Mouse (Mus musculus) lung, postnatal 0 days (tissue): ENCODE measurements at regions not wholly inside any gene's neighbourhood (a gene's known extent, or its start where the extent isn't known, plus 50 kb on each side); places are given as distances from the start of the nearest gene placed in this dataset.
A peak's percentile ranks its signal among the peaks of the same experiment; 100 is the strongest.

ENCODE experiments used
- ATAC-seq: fragments of 200-750 bp; cut with Nextera tagmentation; 2 replicates; pipeline ENCODE4 v1.8.0; 2017; ENCODE audit warnings: moderate library complexity
- DNase-seq: peaks from one replicate; pipeline ENCODE4 v3.0.0-alpha.2; 2016; ENCODE audit warnings: low spot score
- H3K27ac ChIP-seq: fragments of 300-500 bp; sonication (generic); 2 replicates; pipeline ENCODE4 v1.5.1; 2014; ENCODE audit warnings: antibody characterized with exemption, mild to moderate bottlenecking, low read length, mixed read lengths
- H3K27me3 ChIP-seq: fragments of 300-500 bp; sonication (generic); replicated peaks from 2 replicates; pipeline ENCODE4 v1.6.1; 2014; ENCODE audit warnings: low read length, mixed read lengths; ENCODE audit not compliant: insufficient read depth
- H3K36me3 ChIP-seq: fragments of 300-500 bp; sonication (generic); 2 replicates; pipeline ENCODE4 v1.6.1; 2014; ENCODE audit warnings: low read length, mixed read lengths; ENCODE audit not compliant: insufficient read depth
- H3K4me1 ChIP-seq: fragments of 300-500 bp; sonication (generic); 2 replicates; pipeline ENCODE4 v1.6.1; 2014; ENCODE audit warnings: antibody characterized with exemption, low read depth, low read length, mixed read lengths; ENCODE audit not compliant: insufficient read depth
- H3K4me2 ChIP-seq: fragments of 300-500 bp; sonication (generic); replicated peaks from 2 replicates; pipeline ENCODE4 v1.6.1; 2014; ENCODE audit warnings: low read depth, mild to moderate bottlenecking, low read length, moderate library complexity, mixed read lengths
- H3K4me3 ChIP-seq: fragments of 300-500 bp; sonication (generic); 2 replicates; pipeline ENCODE4 v1.5.1; 2014; ENCODE audit warnings: low read depth, low read length
- H3K9ac ChIP-seq: fragments of 300-500 bp; sonication (generic); replicated peaks from 2 replicates; pipeline ENCODE4 v1.6.1; 2014; ENCODE audit warnings: low read depth, mild to moderate bottlenecking
- H3K9me3 ChIP-seq: fragments of 300-500 bp; sonication (generic); 2 replicates; pipeline ENCODE4 v1.6.1; 2016; ENCODE audit warnings: low read length, mixed read lengths
- CTCF ChIP-seq: IDR thresholded peaks from 2 replicates; pipeline ENCODE4 v1.5.1; 2016; ENCODE audit warnings: antibody characterized with exemption, mild to moderate bottlenecking
- EP300 ChIP-seq: IDR thresholded peaks from 2 replicates; pipeline ENCODE4 v1.6.1; 2016; ENCODE audit warnings: antibody characterized with exemption, mild to moderate bottlenecking, control low read depth
- WGBS: fragments of 180-500 bp; shearing (Covaris S2); extraction: QIAGEN DNeasy Blood & Tissue Kit; methylation state at CpG from one replicate; pipeline ENCODE4 v1.1.7; 2014; 5-methylcytosine and 5-hydroxymethylcytosine counted together

DNA sequence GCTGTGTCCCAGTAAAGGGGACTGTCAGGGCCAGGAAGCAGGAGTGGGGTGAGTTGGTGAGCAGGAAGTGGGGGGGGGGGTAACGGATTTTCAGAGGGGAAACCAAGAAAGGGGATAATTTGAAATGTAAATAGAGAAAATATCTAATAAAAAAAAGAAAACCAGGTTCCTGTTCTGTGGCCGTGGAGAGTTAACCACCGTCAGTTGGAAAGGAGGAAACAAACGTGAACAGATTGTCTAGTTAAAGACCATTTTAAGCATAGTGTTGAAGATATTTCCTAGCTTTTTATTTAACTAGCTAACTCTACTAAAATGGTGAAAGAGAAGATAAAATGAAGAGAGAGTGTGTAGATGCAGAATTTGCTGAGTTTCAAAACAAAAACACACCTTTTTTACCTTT is 254.7 kb downstream of the Gpd2 start:
- TF ChIP-seq CTCF (no peak), EP300 (no peak)
- no peaks in the 10 kb centered on the region for H3K9me3 ChIP-seq
- no peaks in the 10 kb centered on the region for H3K36me3 ChIP-seq
- H3K27me3 ChIP-seq: no peaks in the 10 kb centered on the region
- H3K4me2 ChIP-seq: no peak overlapping the region
- no peaks in the 10 kb centered on the region for H3K4me1 ChIP-seq
- no peak for ATAC-seq
- H3K27ac ChIP-seq: no peak overlapping the region
- H3K9ac ChIP-seq: no peak overlapping the region
- WGBS: 60% methylated on average over 4 of the region's 4 CpGs
- no peak overlapping the region for H3K4me3 ChIP-seq
- no peak for DNase-seq

- WGBS: 70% methylated on average over 6 of the region's 6 CpGs
- H3K27me3 ChIP-seq: no peaks in the 10 kb centered on the region
- H3K4me1 ChIP-seq: no peaks in the 10 kb centered on the region
- no peak overlapping the region for H3K27ac ChIP-seq
- H3K36me3 ChIP-seq: no peaks in the 10 kb centered on the region
- no peak overlapping the region for H3K9ac ChIP-seq
- no peaks in the 10 kb centered on the region for H3K9me3 ChIP-seq
- DNase-seq: no peak
- TF ChIP-seq CTCF: no peak
- TF ChIP-seq EP300: no peak
- no peak overlapping the region for H3K4me3 ChIP-seq
- H3K4me2 ChIP-seq: no peak overlapping the region
- ATAC-seq: no peak
Measured at GRCm38 (mm10) chr2:57492914-57493621, 255.6 kb downstream of the Gpd2 start.

- ATAC-seq: no peak
- H3K27ac ChIP-seq: no peak overlapping the region
Measured at GRCm38 (mm10) chr2:57496315-57496954, 259.0 kb downstream of the Gpd2 start.

GRCm38 (mm10) chr2:57497933-57498332 is 260.5 kb downstream of the Gpd2 start:
- Histone ChIP-seq H3K4me1 (no peaks in the 10 kb centered on the region), H3K4me2 (no peak overlapping the region), H3K27me3 (no peaks in the 10 kb centered on the region), H3K36me3 (no peaks in the 10 kb centered on the region), H3K9ac (no peak overlapping the region), H3K9me3 (no peaks in the 10 kb centered on the region), H3K4me3 (no peak overlapping the region), H3K27ac (no peak overlapping the region)
- WGBS: 39% methylated on average over 1 of the region's 1 CpGs
- DNase-seq (no peak), ATAC-seq (no peak)
- TF ChIP-seq CTCF: no peak
- TF ChIP-seq EP300: no peak

More at GRCm38 (mm10) chr2:57496315-57496954, 259.0 kb downstream of the Gpd2 start:
- Histone ChIP-seq H3K4me3 (no peak overlapping the region), H3K27me3 (no peaks in the 10 kb centered on the region), H3K9ac (no peak overlapping the region), H3K36me3 (no peaks in the 10 kb centered on the region), H3K4me2 (no peak overlapping the region), H3K4me1 (no peaks in the 10 kb centered on the region), H3K9me3 (no peaks in the 10 kb centered on the region)
- no peak for DNase-seq
- 31% methylated on average over 2 of the region's 2 CpGs for WGBS
- TF ChIP-seq CTCF (no peak), EP300 (no peak)

GRCm38 (mm10) chr2:57504678-57505077 is 267.2 kb downstream of the Gpd2 start:
- Histone ChIP-seq H3K9ac (no peak overlapping the region), H3K36me3 (no peaks in the 10 kb centered on the region), H3K4me3 (no peak overlapping the region), H3K27ac (no peak overlapping the region), H3K4me1 (no peaks in the 10 kb centered on the region), H3K4me2 (no peak overlapping the region), H3K9me3 (no peaks in the 10 kb centered on the region), H3K27me3 (no peaks in the 10 kb centered on the region)
- peak; percentile 43 for DNase-seq
- WGBS: 40% methylated on average over 2 of the region's 2 CpGs
- TF ChIP-seq CTCF: no peak
- no peak for TF ChIP-seq EP300
- ATAC-seq: no peak

GRCm38 (mm10) chr2:57522465-57522864 is 285.0 kb downstream of the Gpd2 start:
- no peak for ATAC-seq
- Histone ChIP-seq H3K27ac (no peak overlapping the region), H3K27me3 (no peaks in the 10 kb centered on the region), H3K4me2 (no peak overlapping the region), H3K4me1 (no peaks in the 10 kb centered on the region), H3K4me3 (no peak overlapping the region), H3K9me3 (no peaks in the 10 kb centered on the region), H3K36me3 (no peaks in the 10 kb centered on the region), H3K9ac (no peak overlapping the region)
- WGBS: 84% methylated on average over 3 of the region's 3 CpGs
- TF ChIP-seq EP300 (no peak), CTCF (no peak)
- DNase-seq: no peak
